Mouse (Mus musculus): ENCODE data around the gene Ascl5. TPM values are rescaled to one million over a fixed set of nuclear protein-coding genes. Genes with fewer than 3 reads are reported as not detected.

Ascl5 gene
- polyA plus RNA-seq, 1 experiment from 2014 or later = 0.67 TPM

- ATAC-seq (ENCODE audit: low read depth) (peak; percentile 84), DNase-seq (ENCODE audit: low spot score) (peak; percentile 66)
- Histone ChIP-seq H3K9me3 (ENCODE audit: control insufficient read depth, low read length) (no peaks in the 10 kb centered on the region), H3K27ac (replicated peaks; ENCODE audit: low read depth, low read length) (no peak overlapping the region), H3K4me2 (ENCODE audit: low read depth, low read length) (no peak overlapping the region), H3K36me3 (ENCODE audit: control insufficient read depth, insufficient read depth, low read length) (peaks cover 4% of the 10 kb centered on the region), H3K4me1 (ENCODE audit: control insufficient read depth, insufficient read depth, low read length) (0 out of 2 replicates have a peak, but pooled peaks cover 6% of the 10 kb centered on the region), H3K4me3 (ENCODE audit: low read depth, low read length) (no peak overlapping the region), H3K27me3 (replicated peaks; ENCODE audit: control insufficient read depth, insufficient read depth, low read length) (no peaks in the 10 kb centered on the region), H3K9ac (ENCODE audit: low read depth, low read length) (no peak overlapping the region)
- 16% methylated on average over 11 of the region's 11 CpGs for WGBS
These were observed 10.2 kb upstream of the Ascl5 start for GRCm38 (mm10) chr1:136040452-136040851.

DNA sequence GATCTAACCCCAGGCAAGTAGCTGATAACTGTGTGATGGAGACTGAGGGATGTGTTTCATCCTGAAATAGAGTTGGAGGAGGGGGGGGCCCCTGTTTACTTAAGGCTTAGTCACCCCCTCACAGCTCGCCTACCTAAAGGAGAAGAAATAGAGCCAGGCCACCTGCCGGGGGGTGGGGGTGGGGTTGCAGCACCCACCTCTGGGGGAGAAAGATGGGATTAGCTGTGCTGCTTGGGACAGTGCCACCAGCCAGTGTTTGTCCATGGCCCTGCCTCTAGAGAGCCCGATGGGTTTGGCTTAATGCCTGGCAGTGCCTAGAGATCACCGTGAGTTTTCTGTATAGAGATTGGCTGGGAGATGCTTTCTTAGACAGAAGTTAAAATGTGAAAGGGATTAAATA is 9.7 kb upstream of the Ascl5 start:
- no peaks in the 10 kb centered on the region for H3K36me3 ChIP-seq (ENCODE audit: control insufficient read depth, insufficient read depth, low read length)
- H3K9me3 ChIP-seq (ENCODE audit: control insufficient read depth, low read length) = no peaks in the 10 kb centered on the region
- peak overlapping the region; percentile 40; the same call in 1 of the 2 replicates for H3K9ac ChIP-seq (ENCODE audit: low read depth, low read length)
- no peak overlapping the region for H3K4me3 ChIP-seq (ENCODE audit: low read depth, low read length)
- H3K4me2 ChIP-seq (ENCODE audit: low read depth, low read length) = no peak overlapping the region
- no peaks in the 10 kb centered on the region for H3K27me3 ChIP-seq (replicated peaks; ENCODE audit: control insufficient read depth, insufficient read depth, low read length)
- no peak for DNase-seq (ENCODE audit: low spot score)
- WGBS = 15% methylated on average over 4 of the region's 4 CpGs
- H3K27ac ChIP-seq (replicated peaks; ENCODE audit: low read depth, low read length) = no peak overlapping the region
- H3K4me1 ChIP-seq (ENCODE audit: control insufficient read depth, insufficient read depth, low read length) = 0 out of 2 replicates have a peak, but pooled peaks cover 6% of the 10 kb centered on the region
- peak; percentile 53 for ATAC-seq (ENCODE audit: low read depth)

DNA sequence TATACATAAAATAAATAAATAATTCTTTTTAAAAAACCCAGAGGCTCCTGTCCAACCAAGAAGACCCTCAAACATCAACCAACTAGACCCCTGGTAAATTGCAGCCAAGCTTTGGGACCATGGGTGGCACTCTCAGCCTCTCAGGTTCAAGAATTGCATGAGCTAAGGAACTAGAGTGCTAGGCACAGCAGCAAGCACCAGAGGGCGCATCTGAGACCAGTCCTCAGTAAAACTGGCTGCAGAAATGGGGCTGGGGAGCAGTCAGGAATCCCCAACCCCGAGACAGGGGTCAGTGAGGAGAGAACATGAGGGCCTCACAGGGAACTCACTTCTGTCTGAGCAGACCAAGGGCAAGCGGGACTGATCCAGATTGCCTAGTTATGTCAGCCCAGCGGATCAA is 4.8 kb upstream of the Ascl5 start:
- no peaks in the 10 kb centered on the region for H3K36me3 ChIP-seq (ENCODE audit: control insufficient read depth, insufficient read depth, low read length)
- no peaks in the 10 kb centered on the region for H3K9me3 ChIP-seq (ENCODE audit: control insufficient read depth, low read length)
- no peak overlapping the region for H3K4me2 ChIP-seq (ENCODE audit: low read depth, low read length)
- H3K4me3 ChIP-seq (ENCODE audit: low read depth, low read length) = no peak overlapping the region
- peak; percentile 59 for DNase-seq (ENCODE audit: low spot score)
- no peak overlapping the region for H3K9ac ChIP-seq (ENCODE audit: low read depth, low read length)
- H3K27ac ChIP-seq (replicated peaks; ENCODE audit: low read depth, low read length) = no peak overlapping the region
- 12% methylated on average over 4 of the region's 4 CpGs for WGBS
- peaks cover 3% of the 10 kb centered on the region; the same call in 1 of the 2 replicates for H3K4me1 ChIP-seq (ENCODE audit: control insufficient read depth, insufficient read depth, low read length)
- H3K27me3 ChIP-seq (replicated peaks; ENCODE audit: control insufficient read depth, insufficient read depth, low read length) = peaks cover 24% of the 10 kb centered on the region
- no peak for ATAC-seq (ENCODE audit: low read depth)

DNA sequence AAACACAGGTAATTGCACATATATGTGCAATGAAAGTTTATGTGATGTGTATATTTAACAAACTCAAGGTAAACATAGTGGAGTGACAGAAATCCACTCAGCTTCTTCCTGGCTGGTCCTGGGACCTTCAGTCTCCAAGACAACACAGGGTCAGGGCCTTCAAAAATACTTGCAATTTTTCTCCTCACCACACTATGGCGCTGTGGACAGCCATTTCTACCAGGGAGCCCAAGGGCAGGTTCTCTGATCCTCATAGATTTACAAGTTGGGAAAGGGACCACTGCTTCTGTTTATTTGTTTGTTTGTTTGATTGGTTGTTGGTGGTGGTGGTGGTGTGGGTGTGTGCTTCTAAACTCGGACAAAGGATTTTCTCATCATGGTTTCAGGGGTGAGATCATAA is 3.2 kb upstream of the Ascl5 start:
- DNase-seq (ENCODE audit: low spot score) = no peak
- Histone ChIP-seq H3K36me3 (ENCODE audit: control insufficient read depth, insufficient read depth, low read length) (no peaks in the 10 kb centered on the region), H3K27me3 (replicated peaks; ENCODE audit: control insufficient read depth, insufficient read depth, low read length) (peaks cover 35% of the 10 kb centered on the region), H3K9me3 (ENCODE audit: control insufficient read depth, low read length) (no peaks in the 10 kb centered on the region), H3K4me3 (ENCODE audit: low read depth, low read length) (no peak overlapping the region), H3K4me2 (ENCODE audit: low read depth, low read length) (no peak overlapping the region), H3K4me1 (ENCODE audit: control insufficient read depth, insufficient read depth, low read length) (no peaks in the 10 kb centered on the region; the same call in 1 of the 2 replicates), H3K27ac (replicated peaks; ENCODE audit: low read depth, low read length) (no peak overlapping the region), H3K9ac (ENCODE audit: low read depth, low read length) (no peak overlapping the region)
- 4% methylated on average over 2 of the region's 2 CpGs for WGBS
- ATAC-seq (ENCODE audit: low read depth) = no peak

- DNase-seq (ENCODE audit: low spot score) (no peak), ATAC-seq (ENCODE audit: low read depth) (no peak)
- H3K4me1 ChIP-seq (ENCODE audit: control insufficient read depth, insufficient read depth, low read length) = no peaks in the 10 kb centered on the region; the same call in 1 of the 2 replicates
- no peaks in the 10 kb centered on the region for H3K36me3 ChIP-seq (ENCODE audit: control insufficient read depth, insufficient read depth, low read length)
- H3K4me2 ChIP-seq (ENCODE audit: low read depth, low read length) = no peak overlapping the region
- H3K27ac ChIP-seq (replicated peaks; ENCODE audit: low read depth, low read length) = no peak overlapping the region
- peaks cover 39% of the 10 kb centered on the region for H3K27me3 ChIP-seq (replicated peaks; ENCODE audit: control insufficient read depth, insufficient read depth, low read length)
- no peak overlapping the region for H3K4me3 ChIP-seq (ENCODE audit: low read depth, low read length)
- H3K9me3 ChIP-seq (ENCODE audit: control insufficient read depth, low read length) = no peaks in the 10 kb centered on the region
- WGBS = 72% methylated on average over 9 of the region's 9 CpGs
- no peak overlapping the region for H3K9ac ChIP-seq (ENCODE audit: low read depth, low read length)
These were observed 2.7 kb upstream of the Ascl5 start for GRCm38 (mm10) chr1:136047894-136048293.

DNA sequence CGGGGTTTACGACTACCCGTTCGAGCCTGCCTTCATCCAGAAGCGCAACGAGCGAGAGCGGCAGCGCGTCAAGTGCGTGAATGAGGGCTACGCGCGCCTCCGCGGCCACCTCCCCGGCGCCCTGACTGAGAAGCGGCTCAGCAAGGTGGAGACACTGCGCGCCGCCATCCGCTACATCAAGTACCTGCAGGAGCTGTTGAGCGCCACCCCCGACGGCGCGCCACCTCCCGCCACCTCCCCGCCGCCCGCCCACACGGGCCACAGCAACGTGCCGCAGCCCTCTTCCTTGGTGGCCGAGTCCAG is 360 bp downstream of the Ascl5 start:
- H3K9me3 ChIP-seq (ENCODE audit: control insufficient read depth, low read length) = no peaks in the 10 kb centered on the region
- H3K9ac ChIP-seq (ENCODE audit: low read depth, low read length) = peak overlapping the region; percentile 5; the same call in 1 of the 2 replicates
- H3K4me3 ChIP-seq (ENCODE audit: low read depth, low read length) = peak overlapping the region; percentile 37
- WGBS = 0% methylated on average over 11 of the region's 36 CpGs
- no peak overlapping the region for H3K27ac ChIP-seq (replicated peaks; ENCODE audit: low read depth, low read length)
- ATAC-seq (ENCODE audit: low read depth) (peak; percentile 35; the same call in 1 of the 2 replicates), DNase-seq (ENCODE audit: low spot score) (peak; percentile 19)
- H3K36me3 ChIP-seq (ENCODE audit: control insufficient read depth, insufficient read depth, low read length) = no peaks in the 10 kb centered on the region
- H3K27me3 ChIP-seq (replicated peaks; ENCODE audit: control insufficient read depth, insufficient read depth, low read length) = peaks cover 39% of the 10 kb centered on the region
- no peaks in the 10 kb centered on the region; the same call in 1 of the 2 replicates for H3K4me1 ChIP-seq (ENCODE audit: control insufficient read depth, insufficient read depth, low read length)
- H3K4me2 ChIP-seq (ENCODE audit: low read depth, low read length) = peak overlapping the region; percentile 60

DNA sequence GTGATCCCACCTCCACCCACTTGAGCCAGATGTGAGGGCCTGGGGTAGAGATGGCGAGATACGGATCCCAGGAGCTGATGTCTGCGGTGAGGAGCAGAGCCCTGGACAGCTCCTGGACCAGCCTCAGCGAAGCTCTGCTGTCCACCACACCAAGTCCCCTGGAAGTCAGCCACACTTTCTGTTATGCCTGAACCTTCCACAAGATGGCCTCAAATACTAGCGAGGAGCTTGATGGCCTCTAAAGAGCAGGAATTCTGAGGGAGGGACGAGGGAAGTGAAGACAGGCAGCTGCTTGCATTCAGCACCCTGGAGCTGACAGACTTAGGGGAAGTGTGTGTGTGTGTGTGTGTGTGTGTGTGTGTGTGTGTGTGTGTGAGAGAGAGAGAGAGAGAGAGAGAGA is 861 bp downstream of the Ascl5 start:
- peak overlapping the region; percentile 5; the same call in 1 of the 2 replicates for H3K9ac ChIP-seq (ENCODE audit: low read depth, low read length)
- no peaks in the 10 kb centered on the region; the same call in 1 of the 2 replicates for H3K4me1 ChIP-seq (ENCODE audit: control insufficient read depth, insufficient read depth, low read length)
- peak overlapping the region; percentile 60 for H3K4me2 ChIP-seq (ENCODE audit: low read depth, low read length)
- H3K4me3 ChIP-seq (ENCODE audit: low read depth, low read length) = peak overlapping the region; percentile 37
- ATAC-seq (ENCODE audit: low read depth) (peak; percentile 85), DNase-seq (ENCODE audit: low spot score) (peak; percentile 95)
- WGBS = 0% methylated on average over 6 of the region's 6 CpGs
- peaks cover 39% of the 10 kb centered on the region for H3K27me3 ChIP-seq (replicated peaks; ENCODE audit: control insufficient read depth, insufficient read depth, low read length)
- H3K36me3 ChIP-seq (ENCODE audit: control insufficient read depth, insufficient read depth, low read length) = no peaks in the 10 kb centered on the region
- H3K27ac ChIP-seq (replicated peaks; ENCODE audit: low read depth, low read length) = no peak overlapping the region
- H3K9me3 ChIP-seq (ENCODE audit: control insufficient read depth, low read length) = no peaks in the 10 kb centered on the region

DNA sequence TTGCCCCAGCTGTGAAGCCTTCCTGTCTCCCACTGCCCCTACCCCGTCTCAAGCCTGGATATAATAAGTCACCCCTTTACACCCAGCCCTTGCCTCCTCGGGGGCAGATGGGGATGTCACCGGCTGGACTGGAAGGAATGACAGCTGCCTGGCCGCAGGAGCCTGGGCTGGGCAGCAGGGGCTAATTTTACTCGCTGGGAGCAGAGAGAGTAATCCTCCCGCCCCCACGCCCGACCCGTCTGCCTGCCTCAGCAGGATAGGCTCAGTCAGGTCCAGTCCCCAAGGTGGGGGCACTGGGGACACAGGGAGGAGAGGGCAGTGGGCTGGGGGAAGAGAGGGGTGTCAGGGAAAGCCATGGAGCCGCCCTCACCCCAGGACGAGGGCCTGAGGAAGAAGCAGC is 1.9 kb downstream of the Ascl5 start, which contains the start of gene Cacna1s:
Cacna1s (plus strand) TSS at position 204 of the 400 bp plus-strand sequence.
- Histone ChIP-seq H3K4me1 (ENCODE audit: control insufficient read depth, insufficient read depth, low read length) (no peaks in the 10 kb centered on the region; the same call in 1 of the 2 replicates), H3K9me3 (ENCODE audit: control insufficient read depth, low read length) (no peaks in the 10 kb centered on the region), H3K4me3 (ENCODE audit: low read depth, low read length) (no peak within 1 kb of the TSS), H3K4me2 (ENCODE audit: low read depth, low read length) (no peak within 1 kb of the TSS), H3K36me3 (ENCODE audit: control insufficient read depth, insufficient read depth, low read length) (no peaks in the 10 kb centered on the region), H3K27me3 (replicated peaks; ENCODE audit: control insufficient read depth, insufficient read depth, low read length) (peaks cover 39% of the 10 kb centered on the region), H3K27ac (replicated peaks; ENCODE audit: low read depth, low read length) (no peak within 1 kb of the TSS), H3K9ac (ENCODE audit: low read depth, low read length) (no peak within 1 kb of the TSS)
- DNase-seq (ENCODE audit: low spot score) (no peak), ATAC-seq (ENCODE audit: low read depth) (peak; percentile 39)
- 25% methylated on average over 11 of the region's 11 CpGs for WGBS

DNA sequence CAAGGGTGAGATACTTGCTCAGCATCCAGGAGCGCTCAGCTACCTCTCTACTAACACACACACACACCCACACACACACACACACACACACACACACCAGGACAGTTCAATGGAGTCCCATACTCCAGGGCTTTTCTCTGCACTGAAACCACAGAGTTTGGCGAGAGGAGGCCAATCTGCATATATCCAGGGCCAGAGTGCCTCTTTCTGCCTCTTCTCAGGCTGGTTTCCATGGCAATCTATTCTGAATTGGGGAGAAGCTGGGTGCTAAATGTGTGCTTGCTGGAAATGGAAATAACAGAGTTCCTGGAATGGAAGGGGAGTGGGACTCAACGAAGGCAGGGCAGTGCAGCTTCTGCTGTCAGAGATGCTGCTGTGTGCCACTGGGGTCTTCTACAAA is 5.2 kb downstream of the Ascl5 start:
- H3K27ac ChIP-seq (replicated peaks; ENCODE audit: low read depth, low read length) = no peak overlapping the region
- no peak for ATAC-seq (ENCODE audit: low read depth)
- no peak for DNase-seq (ENCODE audit: low spot score)
- no peaks in the 10 kb centered on the region for H3K9me3 ChIP-seq (ENCODE audit: control insufficient read depth, low read length)
- H3K27me3 ChIP-seq (replicated peaks; ENCODE audit: control insufficient read depth, insufficient read depth, low read length) = peaks cover 16% of the 10 kb centered on the region
- H3K36me3 ChIP-seq (ENCODE audit: control insufficient read depth, insufficient read depth, low read length) = no peaks in the 10 kb centered on the region
- no peaks in the 10 kb centered on the region; the same call in 1 of the 2 replicates for H3K4me1 ChIP-seq (ENCODE audit: control insufficient read depth, insufficient read depth, low read length)
- no peak overlapping the region for H3K4me3 ChIP-seq (ENCODE audit: low read depth, low read length)
- no peak overlapping the region for H3K9ac ChIP-seq (ENCODE audit: low read depth, low read length)
- WGBS = 71% methylated on average over 3 of the region's 3 CpGs
- H3K4me2 ChIP-seq (ENCODE audit: low read depth, low read length) = no peak overlapping the region
